Mouse (Mus musculus): ENCODE measurements around the gene Rtn2. TPM values are rescaled to one million over a fixed set of nuclear protein-coding genes. Genes with fewer than 3 reads are reported as not detected.
A peak's percentile ranks its signal among the peaks of the same experiment; 100 is the strongest.
"Not testable (repeated sequence)": the region's sequence is repeated elsewhere in the genome, so short reads cannot be mapped to it uniquely, and the experiment has no call there.

Rtn2 gene
- total RNA-seq, 2 experiments from 2014 or later = 128 to 129 TPM

- no peak for DNase-seq (ENCODE audit: low spot score in 2 of 2)
These were observed 15.4 kb upstream of the Rtn2 start for GRCm38 (mm10) chr7:19267051-19267450.

- DNase-seq (ENCODE audit: low spot score in 2 of 2) = no peak
These were observed 13.3 kb upstream of the Rtn2 start for GRCm38 (mm10) chr7:19268993-19269681.

GRCm38 (mm10) chr7:19269721-19270441 is 12.5 kb upstream of the Rtn2 start:
- DNase-seq (ENCODE audit: low spot score in 2 of 2) = no peak

- no peak for DNase-seq (ENCODE audit: low spot score in 2 of 2)
These were observed 11.8 kb upstream of the Rtn2 start for GRCm38 (mm10) chr7:19270509-19271237.

- peak; percentile 88 to 89 for DNase-seq (ENCODE audit: low spot score in 2 of 2)
These were observed 10.9 kb upstream of the Rtn2 start, which contains the start of gene Vasp for GRCm38 (mm10) chr7:19271238-19272172. Vasp (minus strand) TSS chr7:19271817.

- DNase-seq (ENCODE audit: low spot score in 2 of 2) = peak in 1 of 2 experiments; percentile 28
These were observed 10.2 kb upstream of the Rtn2 start for GRCm38 (mm10) chr7:19272173-19272764.

- no peak for DNase-seq (ENCODE audit: low spot score in 2 of 2)
These were observed 6.2 kb upstream of the Rtn2 start for GRCm38 (mm10) chr7:19276253-19276652.

- no peak for DNase-seq (ENCODE audit: low spot score in 2 of 2)
These were observed 3.4 kb upstream of the Rtn2 start for GRCm38 (mm10) chr7:19279052-19279451.

GRCm38 (mm10) chr7:19279581-19280114 is 2.8 kb upstream of the Rtn2 start, which contains the start of gene Ppm1n:
Ppm1n (minus strand) TSS chr7:19280064.
- DNase-seq (ENCODE audit: low spot score in 2 of 2) = no peak

GRCm38 (mm10) chr7:19281680-19282304 is 632 bp upstream of the Rtn2 start:
- not testable (repeated sequence) for DNase-seq (ENCODE audit: low spot score in 2 of 2)

GRCm38 (mm10) chr7:19282791-19283405 is 474 bp downstream of the Rtn2 start:
- peak; percentile 34 to 47 for DNase-seq (ENCODE audit: low spot score in 2 of 2)

GRCm38 (mm10) chr7:19283406-19283804 is 981 bp downstream of the Rtn2 start:
- DNase-seq (ENCODE audit: low spot score in 2 of 2) = peak in 1 of 2 experiments; percentile 46

- peak in 1 of 2 experiments; percentile 70 for DNase-seq (ENCODE audit: low spot score in 2 of 2)
These were observed 2.3 kb downstream of the Rtn2 start for GRCm38 (mm10) chr7:19284763-19285162.

GRCm38 (mm10) chr7:19290969-19291596 is 8.7 kb downstream of the Rtn2 start:
- DNase-seq (ENCODE audit: low spot score in 2 of 2) = no peak

- peak; percentile 96 to 99 for DNase-seq (ENCODE audit: low spot score in 2 of 2)
These were observed 13.2 kb downstream of the Rtn2 start for GRCm38 (mm10) chr7:19295503-19296185.

GRCm38 (mm10) chr7:19297034-19297433 is 14.6 kb downstream of the Rtn2 start:
- DNase-seq (ENCODE audit: low spot score in 2 of 2) = no peak

GRCm38 (mm10) chr7:19297794-19298193 is 15.4 kb downstream of the Rtn2 start:
- DNase-seq (ENCODE audit: low spot score in 2 of 2) = no peak

- DNase-seq (ENCODE audit: low spot score in 2 of 2) = peak; percentile 50
These were observed 16.8 kb downstream of the Rtn2 start for GRCm38 (mm10) chr7:19299194-19299593.
